Comparison of ENCODE assay signal across 8 mouse cellular contexts in genomic region chr11:115403338-115404124, GRCm38 (mm10). TPM values are rescaled to one million over a fixed set of nuclear protein-coding genes. Genes with fewer than 3 reads are reported as not detected.
DNase-seq lines count a peak whose midpoint lies in the region; ATAC-seq and TF ChIP-seq lines count a peak whose summit lies in the region.

Gene Mrpl58 (plus strand): TSS chr11:115403752.

- no peak for TF ChIP-seq CTCF in CH12.LX (conservative IDR thresholded peaks at IDR 0.05 in 1 of 2, IDR thresholded peaks at IDR 0.05 in 1 of 2; ENCODE audit: low read depth in 2 of 2, low read length in 2 of 2)

- no peak for TF ChIP-seq RAD21 in CH12.LX (IDR thresholded peaks at IDR 0.05; ENCODE audit: low read depth, low read length)

- peaks cover 20% of the 10 kb centered on the region for H3K27me3 ChIP-seq in CH12.LX (replicated peaks)
- no peaks in the 10 kb centered on the region for H3K27me3 ChIP-seq in forebrain, embryonic 10.5 days (ENCODE audit: poor library complexity, severe bottlenecking)
- no peaks in the 10 kb centered on the region for H3K27me3 ChIP-seq in heart, embryonic 14.5 days (ENCODE audit: control insufficient read depth, insufficient read depth, low read length)
- peaks cover 7% of the 10 kb centered on the region; the same call in 1 of the 2 replicates for H3K27me3 ChIP-seq in liver, embryonic 13.5 days
- H3K27me3 ChIP-seq in stomach, embryonic 14.5 days (ENCODE audit: control insufficient read depth, insufficient read depth, low read length): no peaks in the 10 kb centered on the region

- peak; percentile 88 for DNase-seq in CH12.LX (ENCODE audit: extremely low read depth)
- peak; percentile 70 for DNase-seq in c-Kit-negative CD71-positive TER-119-positive erythroid progenitor cells, embryonic 14.5 days (ENCODE audit: low read depth, low spot score)
- peak; percentile 89 for DNase-seq in forebrain, embryonic 10.5 days (ENCODE audit: extremely low spot score, low spot score)
- DNase-seq in kidney, postnatal 14 days: peak; percentile 91
- DNase-seq in liver, embryonic 13.5 days: peak; percentile 75
- peak; percentile 77 to 81 for DNase-seq in natural killer cell, adult 2 months (ENCODE audit: low spot score in 2 of 2)

- peak within 1 kb of the TSS; percentile 67 to 94 (median 92) for H3K4me3 ChIP-seq in CH12.LX (replicated peaks in 1 of 3; ENCODE audit: low read depth in 2 of 3, low read length in 2 of 3, poor library complexity in 1 of 3)
- peak within 1 kb of the TSS; percentile 94 for H3K4me3 ChIP-seq in forebrain, embryonic 10.5 days
- H3K4me3 ChIP-seq in heart, embryonic 14.5 days (ENCODE audit: control insufficient read depth in 1 of 2, insufficient read depth in 1 of 2, low read depth in 1 of 2, low read length in 2 of 2): peak within 1 kb of the TSS; percentile 67 to 85
- peak within 1 kb of the TSS; percentile 83 for H3K4me3 ChIP-seq in liver, embryonic 13.5 days (replicated peaks)
- peak within 1 kb of the TSS; percentile 90 for H3K4me3 ChIP-seq in stomach, embryonic 14.5 days (ENCODE audit: low read depth, low read length)

- H3K36me3 ChIP-seq in CH12.LX (replicated peaks in 1 of 2; ENCODE audit: control insufficient read depth in 1 of 2, insufficient read depth in 1 of 2, low read length in 1 of 2): peaks cover 8 to 34% of the 10 kb centered on the region in 2 experiments
- H3K36me3 ChIP-seq in forebrain, embryonic 10.5 days (replicated peaks): peaks cover 35% of the 10 kb centered on the region
- H3K36me3 ChIP-seq in heart, embryonic 14.5 days (ENCODE audit: control insufficient read depth, insufficient read depth, low read length): peaks cover 28% of the 10 kb centered on the region
- H3K36me3 ChIP-seq in liver, embryonic 13.5 days: peaks cover 14% of the 10 kb centered on the region
- H3K36me3 ChIP-seq in stomach, embryonic 14.5 days (ENCODE audit: control insufficient read depth, insufficient read depth, low read length): no peaks in the 10 kb centered on the region

- peaks cover 6 to 20% of the 10 kb centered on the region in 2 experiments; a peak in 3 of 4 replicates for H3K4me1 ChIP-seq in CH12.LX (ENCODE audit: control insufficient read depth in 1 of 2, insufficient read depth in 2 of 2)
- H3K4me1 ChIP-seq in forebrain, embryonic 10.5 days: peaks cover 53% of the 10 kb centered on the region
- peaks cover 0 to 14% of the 10 kb centered on the region in 2 experiments; a peak in 2 of 4 replicates for H3K4me1 ChIP-seq in heart, embryonic 14.5 days (ENCODE audit: control insufficient read depth in 2 of 2, insufficient read depth in 2 of 2, low read length in 2 of 2)
- peaks cover 25% of the 10 kb centered on the region for H3K4me1 ChIP-seq in liver, embryonic 13.5 days (replicated peaks)
- H3K4me1 ChIP-seq in stomach, embryonic 14.5 days (ENCODE audit: control insufficient read depth, insufficient read depth, low read length): peaks cover 7% of the 10 kb centered on the region

- peak; percentile 76 for ATAC-seq in heart, embryonic 14.5 days (ENCODE audit: insufficient number of reproducible peaks, insufficient read depth, low FRiP score, low read depth)
- peak; percentile 91 for ATAC-seq in liver, embryonic 13.5 days (ENCODE audit: low read depth)
- ATAC-seq in stomach, embryonic 14.5 days (ENCODE audit: insufficient number of reproducible peaks, insufficient read depth, low FRiP score, low read depth): peak; percentile 89

- in situ Hi-C loops in CH12.LX (cut with MboI; ENCODE audit: low pct_ligation_motif_present, low pct_unique_long_range_greater_than_20kb, low sequenced_read_pairs): no loop called here

- H3K4me2 ChIP-seq in CH12.LX (ENCODE audit: insufficient read depth, low read depth, poor library complexity, severe bottlenecking): peak within 1 kb of the TSS; percentile 83
- peak within 1 kb of the TSS; percentile 71 for H3K4me2 ChIP-seq in heart, embryonic 14.5 days (ENCODE audit: low read length)
- peak within 1 kb of the TSS; percentile 84 for H3K4me2 ChIP-seq in liver, embryonic 13.5 days
- peak within 1 kb of the TSS; percentile 54 for H3K4me2 ChIP-seq in stomach, embryonic 14.5 days (replicated peaks; ENCODE audit: low read depth, low read length)

- peak within 1 kb of the TSS; percentile 88 for H3K27ac ChIP-seq in CH12.LX (ENCODE audit: insufficient read depth, low read depth)
- peak within 1 kb of the TSS; percentile 99 for H3K27ac ChIP-seq in forebrain, embryonic 10.5 days
- peak within 1 kb of the TSS; percentile 61 to 87 for H3K27ac ChIP-seq in heart, embryonic 14.5 days (replicated peaks in 1 of 2; ENCODE audit: control insufficient read depth in 1 of 2, insufficient read depth in 1 of 2, low read depth in 2 of 2, low read length in 2 of 2)
- peak within 1 kb of the TSS; percentile 78 for H3K27ac ChIP-seq in liver, embryonic 13.5 days
- peak within 1 kb of the TSS; percentile 73 for H3K27ac ChIP-seq in stomach, embryonic 14.5 days (ENCODE audit: low read length)

- no peaks in the 10 kb centered on the region for H3K9me3 ChIP-seq in CH12.LX (replicated peaks; ENCODE audit: low read length)
- no peaks in the 10 kb centered on the region for H3K9me3 ChIP-seq in forebrain, embryonic 10.5 days
- H3K9me3 ChIP-seq in heart, embryonic 14.5 days (ENCODE audit: control insufficient read depth, low read length): no peaks in the 10 kb centered on the region
- no peaks in the 10 kb centered on the region for H3K9me3 ChIP-seq in liver, embryonic 13.5 days (replicated peaks)
- no peaks in the 10 kb centered on the region for H3K9me3 ChIP-seq in stomach, embryonic 14.5 days (ENCODE audit: control insufficient read depth, low read depth, low read length)

- 0 out of 2 replicates have a peak, but pooled peaks cover 2% of the 10 kb centered on the region for H3K79me2 ChIP-seq in CH12.LX (replicated peaks; ENCODE audit: control insufficient read depth, extremely low read depth, insufficient read depth, poor library complexity, severe bottlenecking)

- WGBS in forebrain, embryonic 10.5 days: 3% methylated on average over 50 of the region's 50 CpGs
- 3% methylated on average over 50 of the region's 50 CpGs for WGBS in heart, embryonic 14.5 days
- WGBS in liver, embryonic 13.5 days (ENCODE audit: insufficient replicate concordance): 3% methylated on average over 50 of the region's 50 CpGs
- WGBS in stomach, embryonic 14.5 days: 3% methylated on average over 50 of the region's 50 CpGs

- TF ChIP-seq POLR2A in CH12.LX (IDR thresholded peaks at IDR 0.05; ENCODE audit: low read depth, low read length): peak; percentile 95

- no peak; the same call in 1 of the 2 replicates for TF ChIP-seq EP300 in CH12.LX (IDR thresholded peaks at IDR 0.05; ENCODE audit: low read length)

- H3K9ac ChIP-seq in CH12.LX (ENCODE audit: insufficient read depth, low read depth): peak within 1 kb of the TSS; percentile 89
- H3K9ac ChIP-seq in heart, embryonic 14.5 days (ENCODE audit: low read length): peak within 1 kb of the TSS; percentile 88
- peak within 1 kb of the TSS; percentile 86 for H3K9ac ChIP-seq in liver, embryonic 13.5 days
- H3K9ac ChIP-seq in stomach, embryonic 14.5 days (replicated peaks; ENCODE audit: low read depth, low read length): peak within 1 kb of the TSS; percentile 59

- dilution Hi-C loops in CH12.LX (cut with MboI; ENCODE audit: extremely low pct_ligation_motif_present, extremely low pct_unique_long_range_greater_than_20kb, low sequenced_read_pairs): no loop called here

TF ChIP-seq in CH12.LX, 34 proteins besides CTCF, POLR2A, EP300 and RAD21 (continues in another document):
- peak; percentile 95 for TF ChIP-seq MXI1 (IDR thresholded peaks at IDR 0.05; ENCODE audit: low read depth, low read length)
- TF ChIP-seq USF1 (IDR thresholded peaks at IDR 0.05; ENCODE audit: low read depth, low read length): no peak
- TF ChIP-seq POLR2AphosphoS2 (IDR thresholded peaks at IDR 0.05; ENCODE audit: low read depth, low read length): peak; percentile 83; the same call in 1 of the 2 replicates
- peak; percentile 87 for TF ChIP-seq ELF1 (IDR thresholded peaks at IDR 0.05; ENCODE audit: low read depth, low read length)
- TF ChIP-seq PAX5 (IDR thresholded peaks at IDR 0.05; ENCODE audit: low read length): no peak
- no peak; the same call in 1 of the 2 replicates for TF ChIP-seq GABPA (IDR thresholded peaks at IDR 0.05; ENCODE audit: insufficient replicate concordance, low read depth, low read length)
- TF ChIP-seq RCOR1 (conservative IDR thresholded peaks at IDR 0.05; ENCODE audit: low read depth, low read length): peak; percentile 80; the same call in 1 of the 2 replicates
- TF ChIP-seq TCF12 (IDR thresholded peaks at IDR 0.05; ENCODE audit: low read depth, low read length): peak; percentile 98
- TF ChIP-seq NRF1 (IDR thresholded peaks at IDR 0.05; ENCODE audit: low read depth, low read length): peak; percentile 66
- TF ChIP-seq MEF2A (IDR thresholded peaks at IDR 0.05; ENCODE audit: borderline replicate concordance, low read depth, low read length): peak; percentile 74
- TF ChIP-seq UBTF (IDR thresholded peaks at IDR 0.05; ENCODE audit: low read depth, low read length): peak; percentile 100
- no peak; the same call in 1 of the 2 replicates for TF ChIP-seq BHLHE40 (IDR thresholded peaks at IDR 0.05; ENCODE audit: low read depth, low read length)
- peak; percentile 72 for TF ChIP-seq MAX (IDR thresholded peaks at IDR 0.05; ENCODE audit: low read length)
- no peak for TF ChIP-seq USF2 (conservative IDR thresholded peaks at IDR 0.05; ENCODE audit: low read depth, low read length)
- TF ChIP-seq ZKSCAN1 (IDR thresholded peaks at IDR 0.05; ENCODE audit: borderline replicate concordance, low read depth, low read length): no peak; the same call in 1 of the 2 replicates
- TF ChIP-seq JUND (conservative IDR thresholded peaks at IDR 0.05; ENCODE audit: low read depth, low read length): no peak
- TF ChIP-seq CHD2 (IDR thresholded peaks at IDR 0.05; ENCODE audit: low read length): peak; percentile 64; the same call in 1 of the 2 replicates
- peak; percentile 77; the same call in 1 of the 2 replicates for TF ChIP-seq MYC (IDR thresholded peaks at IDR 0.05; ENCODE audit: low read depth, low read length)
- TF ChIP-seq SMC3 (IDR thresholded peaks at IDR 0.05; ENCODE audit: low read depth, low read length): no peak
- peak; percentile 95 for TF ChIP-seq NELFE (IDR thresholded peaks at IDR 0.05; ENCODE audit: low read depth, low read length)
- no peak for TF ChIP-seq MAFK (IDR thresholded peaks at IDR 0.05; ENCODE audit: insufficient replicate concordance, low read length)

RNA-seq across cellular contexts. Expression of gene Mrpl58, which starts in this region (rescaled TPM):
- total RNA-seq in CH12.LX (2012; rRNA removed) (157 and 164 TPM in 2 replicates), CH12.LX (2014; rRNA removed) (110 and 113 TPM in 2 replicates)
- polyA plus RNA-seq in CH12.LX (2012; ENCODE audit: insufficient read length, low read depth): 146 and 161 TPM in 2 replicates
- polyA plus RNA-seq in forebrain, embryonic 10.5 days (2016; fragmentation: Nextera tagmentation; extraction: Ambion mirVana): 275 and 277 TPM in 2 replicates
- polyA plus RNA-seq in heart, embryonic 14.5 days (2014; fragmentation: Nextera tagmentation; extraction: Ambion mirVana): 191 and 195 TPM in 2 replicates
- polyA plus RNA-seq in liver, embryonic 13.5 days (2015; fragmentation: Nextera tagmentation; extraction: Ambion mirVana): 103 and 104 TPM in 2 replicates
- polyA plus RNA-seq in stomach, embryonic 14.5 days (2014; fragmentation: Nextera tagmentation; extraction: Ambion mirVana): 206 and 208 TPM in 2 replicates

Comparison
In these comparisons a context has a peak if more than half of its experiments do, and no peak if none do; other contexts are left out.
1. Peak in every context shown above with its lines: DNase-seq, ATAC-seq, H3K4me3 ChIP-seq and H3K27ac ChIP-seq.